Mouse (Mus musculus) spleen, postnatal 14 days (tissue): ENCODE measurements at regions not wholly inside any gene's neighbourhood (a gene's known extent, or its start where the extent isn't known, plus 50 kb on each side); places are given as distances from the start of the nearest gene placed in this dataset.
A peak's percentile ranks its signal among the peaks of the same experiment; 100 is the strongest.

Source experiments
- DNase-seq, 2 experiments: peaks; one replicate each; pipeline ENCODE4 v3.0.0; 2021 to 2022; ENCODE audit warnings: low spot score in 2 of 2

- no peak for DNase-seq
Measured at GRCm38 (mm10) chr3:143596011-143596683, 608.9 kb downstream of the Lmo4 start.

GRCm38 (mm10) chr3:143595081-143595480, 609.9 kb downstream of the Lmo4 start:
- no peak for DNase-seq

- DNase-seq = no peak
Measured at GRCm38 (mm10) chr3:143594676-143595075, 610.3 kb downstream of the Lmo4 start.

- no peak for DNase-seq
Measured at GRCm38 (mm10) chr3:143586653-143587052, 618.4 kb downstream of the Lmo4 start.

- DNase-seq = no peak
Measured at GRCm38 (mm10) chr3:143584692-143585603, 620.1 kb downstream of the Lmo4 start.

- no peak for DNase-seq
Measured at GRCm38 (mm10) chr3:143576338-143577007, 628.5 kb downstream of the Lmo4 start.

GRCm38 (mm10) chr3:143575737-143576136, 629.3 kb downstream of the Lmo4 start:
- DNase-seq = no peak

GRCm38 (mm10) chr3:143574035-143574864, 630.8 kb downstream of the Lmo4 start:
- DNase-seq = no peak

- no peak for DNase-seq
Measured at GRCm38 (mm10) chr3:143569930-143570329, 635.1 kb downstream of the Lmo4 start.

GRCm38 (mm10) chr3:143565067-143565466, 640.0 kb downstream of the Lmo4 start:
- no peak for DNase-seq

- no peak for DNase-seq
Measured at GRCm38 (mm10) chr3:143542811-143543210, 661.0 kb upstream of the Pkn2 start.

- DNase-seq = no peak
Measured at GRCm38 (mm10) chr3:143527982-143528381, 646.2 kb upstream of the Pkn2 start.

GRCm38 (mm10) chr3:143527274-143527673, 645.5 kb upstream of the Pkn2 start:
- no peak for DNase-seq

- DNase-seq = no peak
Measured at GRCm38 (mm10) chr3:143512517-143513249, 630.9 kb upstream of the Pkn2 start.

- DNase-seq = no peak
Measured at GRCm38 (mm10) chr3:143509531-143509930, 627.7 kb upstream of the Pkn2 start.

- peak in 1 of 2 experiments; percentile 21 for DNase-seq
Measured at GRCm38 (mm10) chr3:143508280-143508679, 626.5 kb upstream of the Pkn2 start.

- no peak for DNase-seq
Measured at GRCm38 (mm10) chr3:143501017-143501416, 619.2 kb upstream of the Pkn2 start.

- no peak for DNase-seq
Measured at GRCm38 (mm10) chr3:143495389-143495788, 613.6 kb upstream of the Pkn2 start.

GRCm38 (mm10) chr3:143477916-143478610, 596.3 kb upstream of the Pkn2 start:
- no peak for DNase-seq

GRCm38 (mm10) chr3:143475461-143475860, 593.7 kb upstream of the Pkn2 start:
- DNase-seq = no peak
